Mouse (Mus musculus): ENCODE results near the gene Il1f10.

DNA sequence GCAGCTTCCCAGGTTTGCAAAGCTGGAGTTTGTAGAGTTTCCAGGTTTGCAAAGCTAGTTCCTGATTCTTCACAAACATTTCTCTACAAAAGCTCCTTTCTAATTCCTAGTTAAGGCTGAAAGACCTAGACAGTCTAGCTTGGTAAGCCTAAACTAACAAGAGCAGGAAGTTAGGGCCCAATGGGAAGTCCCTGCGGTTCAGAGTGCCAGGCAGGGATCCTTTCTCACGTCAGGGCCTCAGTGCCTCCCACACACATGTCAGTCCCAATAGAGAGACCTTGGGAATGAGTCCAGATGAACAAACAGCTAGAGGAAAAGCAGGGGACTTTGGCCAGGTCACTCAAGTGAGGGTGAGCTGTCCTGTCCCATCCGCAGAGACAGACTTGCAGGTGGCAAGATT is 44.3 kb downstream of the Il1f10 start:
- TF ChIP-seq CTCF (IDR thresholded peaks at IDR 0.05; ENCODE audit: low read depth) (no peak), EP300 (IDR thresholded peaks at IDR 0.05; ENCODE audit: low read depth) (no peak)

All from heart, postnatal 0 days (tissue).